Mouse (Mus musculus): Measurements from ENCODE around the gene Gbp7.
A peak's percentile ranks its signal among the peaks of the same experiment; 100 is the strongest.

The Gbp7 gene

DNA sequence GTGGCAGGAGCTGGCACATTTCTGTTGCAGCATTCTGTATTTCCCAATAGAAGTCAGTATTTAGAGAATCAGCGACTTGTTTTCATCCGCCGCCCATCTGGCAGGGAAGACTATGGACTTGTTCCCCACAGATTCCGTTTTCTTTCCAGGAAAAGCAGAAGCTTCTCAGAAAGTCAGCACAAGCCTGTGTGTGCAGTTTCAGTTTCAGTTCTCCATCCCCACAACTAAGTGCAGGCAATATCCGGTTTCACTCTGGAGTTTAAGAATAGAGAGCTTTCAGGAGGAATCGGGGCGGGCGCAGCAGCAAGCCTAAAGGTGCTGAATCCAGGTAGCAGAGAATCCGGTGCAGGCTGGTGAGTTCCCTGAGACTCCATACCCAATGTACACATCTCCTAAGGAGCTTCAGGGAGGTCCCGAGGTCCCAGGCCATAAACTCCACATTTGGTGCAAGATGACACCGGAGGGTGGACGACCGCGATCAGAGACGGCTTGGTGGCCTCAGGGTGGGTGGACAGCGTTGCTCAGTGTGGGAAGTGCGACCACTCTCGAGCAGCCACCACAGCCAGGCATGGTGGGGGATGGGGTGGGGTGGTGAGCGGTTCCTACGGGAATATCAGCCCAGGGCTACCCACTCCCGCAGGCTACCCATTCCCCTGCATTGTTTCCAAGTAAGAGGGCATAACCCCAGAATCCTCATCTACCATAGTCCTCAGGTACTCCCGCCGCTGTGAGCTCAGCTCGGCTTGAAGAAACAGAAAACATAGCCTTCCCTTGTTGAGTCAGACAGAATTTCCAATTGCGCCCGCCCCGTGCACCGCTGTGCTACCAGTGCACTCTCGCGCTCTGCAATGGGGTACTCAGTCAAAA lies at the start of gene Gbp7:
TSS of gene Gbp7 (plus strand) at position 256 of the 867 bp plus-strand sequence.
- TF ChIP-seq GATA4 (IDR thresholded peaks at IDR 0.05; ENCODE audit: insufficient replicate concordance, low read length), result no peak

DNA sequence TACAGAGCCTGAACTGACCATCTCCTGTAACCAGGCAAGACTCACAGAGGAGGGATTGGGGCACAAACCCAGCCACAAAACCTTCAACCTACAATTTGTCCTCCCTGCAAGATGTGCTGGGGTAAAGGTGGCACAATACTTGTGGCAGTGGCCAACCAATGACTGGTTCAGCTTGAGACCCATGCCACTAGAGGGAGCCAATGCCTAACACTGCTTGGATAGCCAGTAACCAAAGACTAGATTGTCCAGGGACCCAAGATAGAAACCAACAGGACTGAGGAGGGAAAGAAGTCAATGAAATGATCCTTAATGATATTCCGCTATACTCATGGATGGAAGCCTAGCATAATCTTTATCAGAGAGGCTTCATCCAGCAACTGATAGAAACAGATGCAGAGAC lies 39.7 kb upstream of the Gbp7 start:
- TF ChIP-seq GATA4 (IDR thresholded peaks at IDR 0.05; ENCODE audit: insufficient replicate concordance, low read length), result no peak

DNA sequence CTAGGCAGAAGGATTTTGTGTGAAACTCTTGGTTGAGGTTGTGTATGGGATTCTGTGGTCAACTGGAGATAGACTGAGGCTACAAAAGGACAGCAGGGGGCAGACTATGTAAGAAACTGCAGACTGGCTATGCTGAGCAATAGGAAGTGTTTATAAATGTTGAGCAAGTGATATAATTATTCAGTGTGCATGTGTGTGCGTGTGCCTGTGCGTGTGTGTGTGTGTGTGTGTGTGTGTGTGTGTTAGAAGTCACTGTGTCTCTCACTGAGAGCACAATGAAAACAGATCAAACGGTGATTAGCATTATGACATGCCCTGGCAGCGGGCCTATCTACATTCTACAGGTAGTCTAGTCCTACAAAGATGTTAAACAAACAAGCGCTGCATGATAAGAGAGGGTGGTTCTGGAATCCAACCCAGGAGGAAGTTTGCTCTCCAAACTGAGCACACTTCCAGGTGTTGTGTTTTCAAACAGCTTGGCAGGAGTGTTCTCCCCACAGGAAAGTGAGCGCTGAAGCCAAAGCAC lies 36.5 kb upstream of the Gbp7 start, which contains the start of gene Gbp5:
TSS of gene Gbp5 (plus strand) at position 443 of the 526 bp plus-strand sequence.
- peak; percentile 97 for TF ChIP-seq GATA4 (IDR thresholded peaks at IDR 0.05; ENCODE audit: insufficient replicate concordance, low read length)

DNA sequence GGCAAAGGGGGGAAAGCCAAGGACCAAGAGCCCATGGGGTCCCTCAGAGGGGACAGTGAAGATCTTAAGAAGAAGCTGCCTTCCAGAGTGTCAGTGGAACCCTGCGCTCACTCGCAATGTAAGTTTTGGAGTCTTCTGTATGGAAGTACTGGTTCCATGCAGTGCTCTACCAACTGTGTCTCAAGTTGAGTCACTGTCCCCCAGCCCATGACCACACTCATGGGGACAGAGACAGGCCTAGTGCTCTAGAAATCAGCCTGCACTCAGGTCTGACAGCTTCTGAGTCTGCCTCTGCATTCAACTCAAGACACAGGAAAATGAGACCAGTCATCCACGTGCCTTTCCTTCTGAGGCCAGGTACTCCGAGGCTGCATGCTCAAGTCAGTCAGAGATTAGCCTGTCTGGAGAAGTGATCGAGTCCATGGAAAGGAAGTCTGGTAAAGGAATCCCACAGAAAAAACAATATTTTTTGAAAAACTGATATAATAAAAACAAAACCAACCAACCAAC lies 34.9 kb upstream of the Gbp7 start:
- TF ChIP-seq GATA4 (IDR thresholded peaks at IDR 0.05; ENCODE audit: insufficient replicate concordance, low read length), result no peak

DNA sequence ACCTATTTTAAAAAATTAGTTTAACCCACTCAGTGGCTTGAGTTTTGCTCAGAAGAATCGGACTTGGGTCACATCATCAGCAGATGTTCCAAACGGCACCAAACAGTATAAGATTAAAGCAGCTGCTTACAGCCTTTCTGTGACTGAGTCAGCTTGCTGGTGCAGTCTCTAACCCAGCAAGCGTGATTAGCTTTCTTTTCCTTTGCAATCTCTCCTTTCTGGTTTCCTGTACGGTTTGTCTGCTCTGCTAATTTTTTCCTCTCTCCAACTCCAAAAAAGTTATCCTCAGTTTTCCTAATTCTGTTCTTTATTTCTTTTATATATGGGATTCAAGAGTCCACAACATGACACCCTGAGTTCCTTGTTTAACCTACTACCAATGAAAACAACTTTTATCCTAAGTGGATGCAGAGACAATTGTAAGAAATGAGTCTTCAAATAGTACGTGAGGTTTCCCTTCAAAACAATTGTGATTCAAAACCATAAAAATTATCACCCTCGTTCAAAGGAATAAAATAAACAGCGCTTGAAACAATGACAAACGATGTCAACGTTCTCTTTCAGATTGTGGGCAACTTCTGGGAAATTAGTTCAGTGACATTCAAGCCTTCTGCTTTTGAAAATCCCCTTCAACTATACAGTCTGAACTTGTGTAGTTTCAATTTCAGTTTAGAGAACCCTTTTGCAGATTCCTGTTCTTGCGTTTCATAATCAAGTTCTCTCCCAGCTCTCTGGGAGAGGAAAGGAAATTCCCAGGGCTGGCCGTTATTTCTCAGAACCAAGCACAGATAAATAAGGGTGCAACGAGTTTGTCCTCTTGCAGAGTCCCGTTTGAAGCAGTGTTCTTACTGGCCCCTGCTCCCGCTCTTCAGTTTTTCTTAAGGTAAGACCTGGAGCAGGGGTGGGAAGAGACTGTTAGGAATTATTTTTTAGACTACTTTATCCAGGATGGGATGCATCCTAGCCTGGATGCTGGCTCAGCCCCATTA lies 33.7 kb upstream of the Gbp7 start:
- no peak; the same call in 1 of the 2 replicates for TF ChIP-seq GATA4 (IDR thresholded peaks at IDR 0.05; ENCODE audit: insufficient replicate concordance, low read length)

DNA sequence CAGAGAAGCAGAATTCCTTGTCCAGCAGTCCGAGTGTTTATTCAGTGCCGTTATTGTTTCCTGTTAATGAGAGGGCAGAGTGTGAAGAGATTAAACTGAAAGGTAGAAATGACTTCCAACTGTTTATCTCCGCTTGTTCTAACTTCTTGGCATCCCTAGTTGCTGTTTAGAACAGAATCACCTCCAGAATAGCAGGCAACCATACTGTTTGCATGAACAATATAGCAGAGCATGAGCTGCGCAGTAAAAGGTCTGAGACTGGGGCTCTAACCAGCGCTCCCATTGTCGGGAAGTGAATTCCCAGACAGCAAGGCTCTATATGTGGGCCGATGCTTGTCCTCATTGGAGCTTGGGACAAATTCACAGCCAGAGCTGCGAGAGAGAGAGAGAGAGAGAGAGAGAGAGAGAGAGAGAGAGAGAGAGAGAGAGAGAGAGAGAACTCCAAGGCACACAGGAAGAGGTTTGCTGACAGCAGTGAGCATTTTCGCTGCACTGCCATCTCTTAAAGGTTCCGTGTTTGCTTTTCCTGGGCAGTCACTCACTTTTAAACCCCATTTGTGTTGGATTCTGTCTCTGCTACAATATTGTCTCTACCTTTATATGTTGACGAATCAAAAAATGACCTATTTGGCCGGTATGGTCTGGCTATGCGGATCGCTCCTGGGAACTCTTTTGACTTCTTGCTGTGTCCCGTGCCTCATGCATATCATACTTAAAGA lies 32.9 kb upstream of the Gbp7 start:
- no peak for TF ChIP-seq GATA4 (IDR thresholded peaks at IDR 0.05; ENCODE audit: insufficient replicate concordance, low read length)

DNA sequence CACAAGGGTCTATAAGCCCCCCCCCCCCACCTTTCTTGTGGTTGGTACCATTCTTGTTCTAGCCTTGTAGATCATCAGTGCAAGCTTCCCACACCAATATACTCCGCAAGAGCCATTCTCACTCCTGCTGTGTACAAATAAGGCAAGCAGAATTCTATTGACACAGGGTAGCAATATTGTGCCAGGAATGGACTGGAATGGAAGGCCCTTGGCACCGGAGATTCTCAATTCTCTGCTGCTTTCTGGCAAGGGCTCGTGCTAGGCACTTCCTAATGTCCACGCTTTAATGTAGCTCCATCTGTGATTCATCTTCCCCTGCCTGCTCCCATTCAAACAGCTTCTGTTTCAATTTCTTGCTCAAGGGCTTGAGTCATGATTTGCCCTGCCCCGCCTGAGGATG lies 31.2 kb upstream of the Gbp7 start:
- TF ChIP-seq GATA4 (IDR thresholded peaks at IDR 0.05; ENCODE audit: insufficient replicate concordance, low read length), result no peak

DNA sequence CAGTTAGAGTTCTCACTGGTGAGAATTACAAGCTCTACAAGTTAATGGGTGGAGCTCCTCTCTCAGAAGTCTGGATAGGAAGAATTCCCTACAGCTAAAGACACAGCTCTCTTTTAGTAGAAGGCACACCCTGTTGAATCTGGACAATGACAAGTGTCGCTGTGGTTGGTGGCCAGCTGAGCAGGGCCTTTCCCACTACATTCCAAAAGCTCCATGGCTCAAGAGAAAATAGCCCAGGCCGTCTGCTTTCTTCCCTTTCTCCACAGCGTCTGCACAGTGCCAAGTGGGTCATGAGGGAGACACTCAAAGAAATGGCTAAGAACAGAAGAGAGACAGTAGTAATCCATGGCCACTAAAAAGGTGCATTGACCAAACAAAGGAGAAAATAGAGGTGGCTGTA lies 2.0 kb upstream of the Gbp7 start:
- TF ChIP-seq GATA4 (IDR thresholded peaks at IDR 0.05; ENCODE audit: insufficient replicate concordance, low read length), result no peak

DNA sequence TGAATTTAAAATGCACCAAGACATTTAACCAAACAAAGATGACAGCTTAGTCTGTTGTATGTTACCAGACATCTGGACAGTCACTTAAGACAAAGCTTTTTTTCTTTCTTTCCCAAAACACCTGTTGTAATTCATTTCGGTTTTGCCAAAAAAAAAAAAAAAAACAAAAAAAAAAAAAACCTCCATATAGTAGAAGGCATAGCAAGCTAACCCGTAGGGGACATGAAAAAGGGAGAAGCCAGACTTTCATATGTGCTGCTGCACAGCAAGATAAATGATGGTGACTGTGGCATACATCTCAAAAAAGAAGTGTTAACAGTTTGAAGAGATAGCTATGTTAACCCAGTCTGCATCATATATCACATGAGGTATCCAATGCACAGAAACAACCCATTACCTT lies 545 bp upstream of the Gbp7 start:
- TF ChIP-seq GATA4 (IDR thresholded peaks at IDR 0.05; ENCODE audit: insufficient replicate concordance, low read length), result no peak

DNA sequence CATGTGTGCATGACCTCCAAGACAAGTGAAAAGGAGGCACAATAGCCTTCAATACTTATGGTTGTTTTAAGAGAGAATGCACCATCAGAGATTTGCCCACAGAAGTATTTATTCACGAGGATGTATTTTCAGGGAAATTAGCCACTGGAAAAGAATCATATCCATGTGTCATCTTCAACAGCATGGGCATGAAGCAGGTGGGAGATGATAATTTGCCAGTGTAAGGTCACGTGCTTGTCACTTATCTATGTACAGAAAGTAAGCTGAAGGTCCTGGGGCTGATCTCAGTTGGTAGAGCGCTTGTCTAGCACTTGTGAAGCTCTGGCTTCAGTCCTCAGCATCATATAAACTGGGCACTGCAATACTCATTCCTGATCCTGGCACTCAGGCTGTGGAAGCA lies 1.5 kb downstream of the Gbp7 start:
- TF ChIP-seq GATA4 (IDR thresholded peaks at IDR 0.05; ENCODE audit: insufficient replicate concordance, low read length), result no peak

DNA sequence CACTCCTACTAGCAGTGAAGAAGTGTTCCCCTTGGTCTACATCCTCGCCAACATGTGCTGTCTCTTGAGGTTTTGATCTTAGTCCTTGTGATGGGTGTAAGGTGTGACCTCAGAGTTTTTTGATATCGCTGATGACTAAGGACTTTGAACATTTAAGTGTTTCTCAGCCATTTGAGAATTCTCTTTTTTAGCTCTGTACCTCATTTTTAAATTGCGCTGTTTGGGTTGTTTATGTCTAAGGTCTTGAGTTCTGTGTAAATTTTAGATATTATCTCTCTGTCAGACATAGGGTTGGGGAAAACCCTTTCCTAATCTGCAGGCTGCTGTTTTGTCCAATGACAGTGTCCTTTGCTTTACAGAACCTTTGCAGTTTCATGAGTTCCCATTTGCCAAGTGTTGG lies 3.0 kb downstream of the Gbp7 start:
- no peak for TF ChIP-seq GATA4 (IDR thresholded peaks at IDR 0.05; ENCODE audit: insufficient replicate concordance, low read length)

DNA sequence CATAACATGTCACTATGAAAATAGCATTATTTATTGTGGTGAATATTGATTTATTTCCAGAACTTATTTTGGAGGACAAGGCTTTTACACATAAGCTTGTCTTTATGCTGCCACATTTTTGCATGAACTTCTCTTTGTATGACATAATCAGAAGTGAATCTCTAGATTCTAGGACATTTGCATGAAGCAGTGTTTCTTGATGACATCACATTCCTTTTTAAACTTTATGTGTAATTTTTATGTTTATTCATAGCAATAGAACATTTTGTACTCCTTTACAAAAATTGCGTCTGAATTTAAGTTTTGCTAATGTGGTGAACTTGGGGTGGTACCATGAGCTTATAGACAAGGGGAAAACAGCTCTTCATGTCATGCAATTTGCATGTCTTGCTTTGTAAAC lies 5.5 kb downstream of the Gbp7 start:
- TF ChIP-seq GATA4 (IDR thresholded peaks at IDR 0.05; ENCODE audit: insufficient replicate concordance, low read length), result no peak

DNA sequence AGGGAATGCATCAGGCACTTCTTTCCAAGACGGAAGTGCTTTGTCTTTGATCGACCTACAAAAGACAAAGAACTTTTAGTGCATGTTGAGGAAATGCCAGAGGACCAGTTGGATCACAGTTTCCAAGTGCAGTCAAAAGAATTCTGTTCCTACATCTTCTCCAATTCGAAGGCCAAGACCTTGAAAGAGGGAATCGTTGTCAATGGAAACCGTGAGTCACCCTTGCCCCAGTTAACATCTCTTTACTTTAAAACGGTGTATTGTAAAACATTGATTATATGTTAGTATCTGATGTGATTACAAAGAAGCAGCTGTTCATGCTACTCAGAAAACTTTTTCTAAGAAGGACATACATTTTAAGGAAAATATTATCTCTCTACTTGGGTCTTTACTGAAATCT lies 11.2 kb downstream of the Gbp7 start:
- TF ChIP-seq GATA4 (IDR thresholded peaks at IDR 0.05; ENCODE audit: insufficient replicate concordance, low read length), result no peak

DNA sequence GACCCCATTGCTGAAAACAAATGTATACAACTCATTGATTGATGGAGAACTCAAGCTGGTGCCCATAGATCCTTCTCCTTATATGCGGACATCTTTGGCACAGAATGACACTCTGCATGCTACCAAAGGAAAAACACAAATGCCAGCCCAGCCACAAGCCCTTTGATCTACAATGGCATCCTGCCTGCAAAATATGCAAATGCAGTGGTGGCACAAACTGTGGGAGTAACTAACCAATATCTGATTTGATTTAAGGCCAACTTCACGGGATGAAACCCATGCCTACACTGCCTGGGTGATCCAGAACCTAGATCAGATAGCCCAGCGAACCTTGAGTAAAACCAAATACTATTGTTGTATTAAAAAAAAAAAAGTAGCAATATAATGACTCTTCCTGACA lies 16.5 kb downstream of the Gbp7 start:
- TF ChIP-seq GATA4 (IDR thresholded peaks at IDR 0.05; ENCODE audit: insufficient replicate concordance, low read length), result no peak
